9 mouse cellular contexts compared by ENCODE assay signal in genomic region chr1:152817794-152818193, GRCm38 (mm10). TPM values are rescaled to one million over a fixed set of nuclear protein-coding genes. Genes with fewer than 3 reads are reported as not detected.
A peak's percentile ranks its signal among the peaks of the same experiment; 100 is the strongest.
DNase-seq lines count a peak whose midpoint lies in the region; ATAC-seq and TF ChIP-seq lines count a peak whose summit lies in the region.
"Had no signal": no experiment of that assay in that cellular context is flagged by ENCODE, and none has a peak within 500 bp of the region (broad histone marks: within the 10 kb centered on the region; RNA-seq: fewer than 3 reads in every experiment).

No protein-coding gene starts in this region.

- peak; percentile 74 for DNase-seq in adrenal gland, postnatal 10 days
- no peak for DNase-seq in adrenal gland, adult 18-20 months (ENCODE audit: low spot score in 2 of 2)
- no peak for DNase-seq in cerebellum, postnatal 25 days
- DNase-seq in urinary bladder, postnatal 36 days (ENCODE audit: low spot score in 2 of 2) = no peak
- DNase-seq: liver, embryonic 13.5 days had no signal

- no peak for ATAC-seq in heart, embryonic 12.5 days (ENCODE audit: insufficient number of reproducible peaks, low FRiP score)
- peak; percentile 43; the same call in 1 of the 2 replicates for ATAC-seq in kidney, embryonic 16.5 days (ENCODE audit: low FRiP score, low TSS enrichment)
- ATAC-seq in neural tube, embryonic 12.5 days (ENCODE audit: low FRiP score, low read depth) = 0 out of 2 replicates have a peak, but pooled peaks have one; percentile 21

- peak overlapping the region; percentile 47 for H3K27ac ChIP-seq in cortical plate, adult 2 months (ENCODE audit: insufficient read depth, low read length)
- H3K27ac ChIP-seq in heart, embryonic 12.5 days (ENCODE audit: poor library complexity, severe bottlenecking) = peak overlapping the region; percentile 58
- H3K27ac ChIP-seq in kidney, embryonic 16.5 days (ENCODE audit: low read length) = peak overlapping the region; percentile 80
- peak overlapping the region; percentile 6; the same call in 1 of the 2 replicates for H3K27ac ChIP-seq in neural tube, embryonic 12.5 days
- H3K27ac ChIP-seq: liver, embryonic 13.5 days had no signal

- H3K4me3 ChIP-seq in cortical plate, adult 2 months (ENCODE audit: insufficient read depth, low read length) = no peak overlapping the region
- no peak overlapping the region for H3K4me3 ChIP-seq in heart, embryonic 12.5 days
- no peak overlapping the region for H3K4me3 ChIP-seq in kidney, embryonic 16.5 days (ENCODE audit: low read length)
- no peak overlapping the region for H3K4me3 ChIP-seq in neural tube, embryonic 12.5 days
- H3K4me3 ChIP-seq: liver, embryonic 13.5 days had no signal

- peaks cover 8% of the 10 kb centered on the region; the same call in 1 of the 2 replicates for H3K4me1 ChIP-seq in cortical plate, adult 2 months (ENCODE audit: control insufficient read depth, insufficient read depth, low read length)
- H3K4me1 ChIP-seq in heart, embryonic 12.5 days (replicated peaks) = peaks cover 35% of the 10 kb centered on the region
- H3K4me1 ChIP-seq in kidney, embryonic 16.5 days (ENCODE audit: insufficient read depth, low read length) = peaks cover 29% of the 10 kb centered on the region
- peaks cover 34% of the 10 kb centered on the region for H3K4me1 ChIP-seq in neural tube, embryonic 12.5 days

- H3K27me3 ChIP-seq in heart, embryonic 12.5 days (replicated peaks) = no peaks in the 10 kb centered on the region
- H3K27me3 ChIP-seq in kidney, embryonic 16.5 days (ENCODE audit: insufficient read depth, low read length) = no peaks in the 10 kb centered on the region
- no peaks in the 10 kb centered on the region for H3K27me3 ChIP-seq in neural tube, embryonic 12.5 days (replicated peaks)
- H3K27me3 ChIP-seq: liver, embryonic 13.5 days had no signal

- TF ChIP-seq POLR2A in cortical plate, adult 2 months (IDR thresholded peaks at IDR 0.05; ENCODE audit: extremely low read depth, insufficient read depth, low read length) = no peak

- 15% methylated on average over 10 of the region's 10 CpGs for WGBS in heart, embryonic 12.5 days
- 15% methylated on average over 10 of the region's 10 CpGs for WGBS in kidney, embryonic 16.5 days
- 13% methylated on average over 10 of the region's 10 CpGs for WGBS in neural tube, embryonic 12.5 days

- peaks cover 3% of the 10 kb centered on the region; the same call in 1 of the 2 replicates for H3K9me3 ChIP-seq in heart, embryonic 12.5 days (replicated peaks)
- no peaks in the 10 kb centered on the region for H3K9me3 ChIP-seq in kidney, embryonic 16.5 days (ENCODE audit: low read length)
- H3K9me3 ChIP-seq in neural tube, embryonic 12.5 days = 0 out of 2 replicates have a peak, but pooled peaks cover 3% of the 10 kb centered on the region
- H3K9me3 ChIP-seq: liver, embryonic 13.5 days had no signal

- no peak overlapping the region for H3K9ac ChIP-seq in heart, embryonic 12.5 days
- 0 out of 2 replicates have a peak overlapping the region, but pooled peaks have one; percentile 35 for H3K9ac ChIP-seq in kidney, embryonic 16.5 days (replicated peaks; ENCODE audit: low read length)
- H3K9ac ChIP-seq in neural tube, embryonic 12.5 days = no peak overlapping the region
- H3K9ac ChIP-seq: liver, embryonic 13.5 days had no signal

- no peak for TF ChIP-seq CTCF in cortical plate, adult 2 months (IDR thresholded peaks at IDR 0.05; ENCODE audit: extremely low read depth, insufficient read depth, low read length)

- no peaks in the 10 kb centered on the region; the same call in 1 of the 2 replicates for H3K36me3 ChIP-seq in heart, embryonic 12.5 days
- H3K36me3 ChIP-seq in kidney, embryonic 16.5 days (ENCODE audit: insufficient read depth, low read length) = no peaks in the 10 kb centered on the region
- H3K36me3 ChIP-seq in neural tube, embryonic 12.5 days = no peaks in the 10 kb centered on the region
- H3K36me3 ChIP-seq: liver, embryonic 13.5 days had no signal

- H3K4me2 ChIP-seq in heart, embryonic 12.5 days = peak overlapping the region; percentile 12; the same call in 1 of the 2 replicates
- H3K4me2 ChIP-seq in kidney, embryonic 16.5 days (replicated peaks; ENCODE audit: low read depth, low read length) = 0 out of 2 replicates have a peak overlapping the region, but pooled peaks have one; percentile 4
- H3K4me2 ChIP-seq in neural tube, embryonic 12.5 days (replicated peaks) = peak overlapping the region; percentile 14; the same call in 1 of the 2 replicates
- H3K4me2 ChIP-seq: liver, embryonic 13.5 days had no signal

RNA-seq across cellular contexts. Expression of gene Ncf2, which starts 17.8 kb away (rescaled TPM):
- total RNA-seq in adrenal gland, postnatal 10 days (2021) = 1 to 10 TPM; 5.1 to 7.8 TPM
- total RNA-seq in adrenal gland, adult 18-20 months (2021) = 10 to 100 TPM in 1 of 2 experiments, 1 to 10 TPM in 1; 7.0 to 11.5 TPM
- polyA plus RNA-seq in cortical plate, adult 2 months (2012; rRNA removed) = 4.8 and 5.4 TPM in 2 replicates
- polyA plus RNA-seq in heart, embryonic 12.5 days (2016; fragmentation: Nextera tagmentation; extraction: Ambion mirVana) = 3.4 and 4.4 TPM in 2 replicates
- 6.7 and 7.8 TPM in 2 replicates for polyA plus RNA-seq in kidney, embryonic 16.5 days (2015; fragmentation: Nextera tagmentation; extraction: Ambion mirVana)
- polyA plus RNA-seq in neural tube, embryonic 12.5 days (2016; fragmentation: Nextera tagmentation; extraction: Ambion mirVana) = 3.0 and 4.0 TPM in 2 replicates

RNA-seq across cellular contexts. Expression of gene Arpc5, which starts 51.5 kb away (rescaled TPM):
- total RNA-seq in adrenal gland, postnatal 10 days (2021) = 100 to 1,000 TPM; 106 to 107 TPM
- total RNA-seq in adrenal gland, adult 18-20 months (2021) = 100 to 1,000 TPM in 1 of 2 experiments, 10 to 100 TPM in 1; 79.9 to 107 TPM
- 103 and 111 TPM in 2 replicates for polyA plus RNA-seq in cortical plate, adult 2 months (2012; rRNA removed)
- polyA plus RNA-seq in heart, embryonic 12.5 days (2016; fragmentation: Nextera tagmentation; extraction: Ambion mirVana) = 245 and 249 TPM in 2 replicates
- 239 and 252 TPM in 2 replicates for polyA plus RNA-seq in kidney, embryonic 16.5 days (2015; fragmentation: Nextera tagmentation; extraction: Ambion mirVana)
- 294 and 320 TPM in 2 replicates for polyA plus RNA-seq in neural tube, embryonic 12.5 days (2016; fragmentation: Nextera tagmentation; extraction: Ambion mirVana)

RNA-seq across cellular contexts. Expression of gene Rgl1, which starts 51.6 kb away (rescaled TPM):
- 10 to 100 TPM; 37.0 to 57.0 TPM for total RNA-seq in adrenal gland, postnatal 10 days (2021)
- total RNA-seq in adrenal gland, adult 18-20 months (2021) = 10 to 100 TPM; 15.5 to 31.2 TPM
- 55.6 and 57.7 TPM in 2 replicates for polyA plus RNA-seq in cortical plate, adult 2 months (2012; rRNA removed)
- polyA plus RNA-seq in heart, embryonic 12.5 days (2016; fragmentation: Nextera tagmentation; extraction: Ambion mirVana) = 66.1 and 73.5 TPM in 2 replicates
- 58.6 and 62.0 TPM in 2 replicates for polyA plus RNA-seq in kidney, embryonic 16.5 days (2015; fragmentation: Nextera tagmentation; extraction: Ambion mirVana)
- 22.7 and 24.8 TPM in 2 replicates for polyA plus RNA-seq in neural tube, embryonic 12.5 days (2016; fragmentation: Nextera tagmentation; extraction: Ambion mirVana)

Comparison
In these comparisons a context has a peak if more than half of its experiments do, and no peak if none do; other contexts are left out.
1. H3K27ac ChIP-seq: peak in every context shown above with its lines; median percentile 80 in kidney, embryonic 16.5 days; 58 in heart, embryonic 12.5 days; 47 in cortical plate, adult 2 months; 6 in neural tube, embryonic 12.5 days.